Mouse (Mus musculus): ENCODE measurements around the gene Chrnb1. TPM values are rescaled to one million over a fixed set of nuclear protein-coding genes. Genes with fewer than 3 reads are reported as not detected.

The Chrnb1 gene
- polyA plus RNA-seq, 1 experiment from 2014 or later = 4.5 TPM

DNA sequence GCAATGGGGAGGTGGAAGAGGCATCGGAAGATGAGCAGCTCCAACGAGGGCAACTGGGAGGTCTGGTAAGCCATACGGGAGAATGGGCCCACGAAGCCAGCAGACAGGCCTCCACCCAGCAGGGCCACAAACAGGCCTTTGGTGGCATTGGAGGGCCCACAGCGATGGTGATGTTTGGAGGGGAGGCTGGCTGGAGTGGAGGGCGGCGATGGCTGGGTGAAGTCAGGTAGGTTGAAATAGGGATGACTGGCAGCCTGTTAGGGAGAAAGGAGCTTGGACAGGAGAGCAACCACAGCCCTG, 34.9 kb downstream of the Chrnb1 start:
- H3K27me3 ChIP-seq (ENCODE audit: control insufficient read depth, insufficient read depth, low read length) = no peaks in the 10 kb centered on the region
- no peak overlapping the region for H3K27ac ChIP-seq (ENCODE audit: low read depth, low read length)
- no peak overlapping the region for H3K4me2 ChIP-seq
- H3K4me1 ChIP-seq (ENCODE audit: control insufficient read depth, insufficient read depth, low read length) = peaks cover 29% of the 10 kb centered on the region
- H3K36me3 ChIP-seq (ENCODE audit: control insufficient read depth, insufficient read depth, low read length) = no peaks in the 10 kb centered on the region
- no peak overlapping the region for H3K4me3 ChIP-seq (ENCODE audit: low read depth, low read length)
- ATAC-seq (replicated peaks; ENCODE audit: insufficient number of reproducible peaks, low FRiP score, low TSS enrichment) = no peak
- 87% methylated on average over 7 of the region's 7 CpGs for WGBS (ENCODE audit: insufficient replicate concordance)
- no peaks in the 10 kb centered on the region for H3K9me3 ChIP-seq (replicated peaks; ENCODE audit: control insufficient read depth, low read length)
- H3K9ac ChIP-seq (ENCODE audit: low read depth, low read length) = no peak overlapping the region

DNA sequence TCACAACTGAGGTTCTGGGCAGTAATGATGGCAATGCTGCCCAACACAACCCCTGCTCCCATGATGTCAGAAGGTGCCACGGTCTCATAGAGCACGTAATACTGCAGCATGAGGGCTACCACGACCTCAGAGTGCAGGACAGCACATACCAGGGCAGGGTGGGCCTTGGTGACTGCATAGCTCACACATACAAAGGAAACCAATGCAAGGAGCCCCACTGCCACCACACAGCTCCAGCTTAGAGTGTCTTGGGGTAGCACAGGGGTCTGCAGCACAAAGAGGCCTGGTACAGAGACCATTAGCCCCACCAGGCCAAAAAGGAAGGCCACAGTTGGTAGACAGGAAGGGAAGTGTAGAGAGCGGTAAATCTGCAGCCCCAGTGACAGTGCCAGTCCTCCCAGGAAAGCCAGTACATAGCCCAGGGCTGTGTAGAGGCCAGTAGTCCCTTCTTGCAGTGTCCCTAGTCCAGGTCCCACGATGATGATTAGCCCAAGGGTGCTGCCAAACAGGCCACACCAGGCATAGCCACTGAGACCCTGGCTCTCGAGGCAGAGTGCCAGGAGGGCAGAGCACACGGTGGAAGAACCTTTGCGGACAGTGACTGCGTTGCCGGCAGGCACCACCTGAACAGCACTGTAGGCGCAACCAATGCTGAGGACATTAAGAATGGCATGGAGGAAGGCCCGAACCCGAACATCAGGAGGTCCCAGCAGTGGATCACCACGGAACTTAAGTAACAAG, 35.4 kb downstream of the Chrnb1 start:
- Histone ChIP-seq H3K9ac (ENCODE audit: low read depth, low read length) (peak overlapping the region; percentile 92), H3K36me3 (ENCODE audit: control insufficient read depth, insufficient read depth, low read length) (no peaks in the 10 kb centered on the region), H3K27ac (ENCODE audit: low read depth, low read length) (peak overlapping the region; percentile 97), H3K4me2 (peak overlapping the region; percentile 80), H3K9me3 (replicated peaks; ENCODE audit: control insufficient read depth, low read length) (no peaks in the 10 kb centered on the region), H3K27me3 (ENCODE audit: control insufficient read depth, insufficient read depth, low read length) (no peaks in the 10 kb centered on the region), H3K4me1 (ENCODE audit: control insufficient read depth, insufficient read depth, low read length) (peaks cover 32% of the 10 kb centered on the region), H3K4me3 (ENCODE audit: low read depth, low read length) (no peak overlapping the region)
- 79% methylated on average over 14 of the region's 14 CpGs for WGBS (ENCODE audit: insufficient replicate concordance)
- no peak for ATAC-seq (replicated peaks; ENCODE audit: insufficient number of reproducible peaks, low FRiP score, low TSS enrichment)

DNA sequence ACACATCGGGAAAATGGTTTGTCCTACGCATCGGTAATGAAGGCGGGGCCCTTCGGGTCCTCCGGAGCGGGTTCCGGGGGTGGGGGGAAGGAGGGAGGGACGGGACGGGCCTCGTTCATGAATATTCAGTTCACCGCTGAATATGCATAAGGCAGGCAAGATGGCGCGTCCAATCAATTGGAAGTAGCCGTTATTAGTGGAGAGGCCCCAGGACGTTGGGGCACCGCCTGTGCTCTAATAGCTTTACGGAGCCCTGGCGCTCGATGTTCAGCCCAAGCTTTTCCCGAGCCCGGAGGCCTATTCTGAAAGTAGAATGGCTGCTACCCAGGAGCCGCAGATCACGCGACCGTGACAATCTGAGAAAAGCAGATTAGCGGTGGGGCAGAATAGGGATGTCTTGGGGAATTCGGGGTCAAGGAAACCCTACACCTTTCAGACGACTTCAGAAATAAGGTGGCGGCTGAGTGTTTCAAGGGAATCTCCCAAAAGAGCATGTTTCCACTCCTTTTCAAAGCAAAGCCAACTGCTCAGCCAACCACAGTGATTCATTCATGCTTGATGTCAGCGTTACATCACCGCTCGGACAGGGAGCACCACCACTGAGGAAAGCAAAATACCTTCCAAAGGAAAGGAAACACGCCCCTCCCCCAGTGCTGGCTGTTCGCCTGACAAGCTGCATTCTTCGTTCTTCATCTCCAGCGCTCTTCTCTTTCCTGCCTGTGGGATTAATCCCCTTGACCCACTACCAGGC, 36.6 kb downstream of the Chrnb1 start:
- peak overlapping the region; percentile 92 for H3K9ac ChIP-seq (ENCODE audit: low read depth, low read length)
- peak overlapping the region; percentile 70 for H3K4me3 ChIP-seq (ENCODE audit: low read depth, low read length)
- ATAC-seq (replicated peaks; ENCODE audit: insufficient number of reproducible peaks, low FRiP score, low TSS enrichment) = peak; percentile 84
- peak overlapping the region; percentile 97 for H3K27ac ChIP-seq (ENCODE audit: low read depth, low read length)
- no peaks in the 10 kb centered on the region for H3K36me3 ChIP-seq (ENCODE audit: control insufficient read depth, insufficient read depth, low read length)
- H3K4me2 ChIP-seq = peak overlapping the region; percentile 80
- WGBS (ENCODE audit: insufficient replicate concordance) = under 1% methylated on average over 37 of the region's 37 CpGs
- peaks cover 34% of the 10 kb centered on the region for H3K4me1 ChIP-seq (ENCODE audit: control insufficient read depth, insufficient read depth, low read length)
- H3K27me3 ChIP-seq (ENCODE audit: control insufficient read depth, insufficient read depth, low read length) = no peaks in the 10 kb centered on the region
- no peaks in the 10 kb centered on the region for H3K9me3 ChIP-seq (replicated peaks; ENCODE audit: control insufficient read depth, low read length)

DNA sequence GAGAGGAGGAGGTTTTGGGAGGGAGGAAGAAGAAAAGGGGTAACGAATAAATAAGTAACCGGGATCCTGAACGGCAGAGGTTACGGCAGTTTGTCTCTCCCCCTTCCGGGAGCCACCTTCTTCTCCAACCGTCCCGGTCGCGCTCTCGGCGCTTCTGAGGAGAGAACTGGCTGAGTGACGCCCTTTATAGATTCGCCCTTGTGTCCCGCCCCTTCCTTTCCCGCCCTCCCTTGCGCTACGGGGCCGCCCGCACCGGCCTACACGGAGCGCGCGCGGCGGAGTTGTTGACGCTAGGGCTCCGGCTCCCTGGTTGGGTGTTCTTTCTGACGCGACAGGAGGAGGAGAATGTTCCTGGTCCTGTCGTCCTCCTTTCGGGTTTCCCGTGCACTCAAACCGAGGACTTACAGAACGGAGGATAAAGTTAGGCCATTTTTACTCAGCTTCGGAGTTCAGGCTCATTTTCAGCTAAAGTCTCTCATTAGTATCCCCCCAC, 37.2 kb downstream of the Chrnb1 start, which contains the start of gene Polr2a:
Gene Polr2a, minus strand, starts transcription at position 160 of the 493 bp plus-strand sequence.
- Histone ChIP-seq H3K27me3 (ENCODE audit: control insufficient read depth, insufficient read depth, low read length) (no peaks in the 10 kb centered on the region), H3K4me1 (ENCODE audit: control insufficient read depth, insufficient read depth, low read length) (peaks cover 34% of the 10 kb centered on the region), H3K36me3 (ENCODE audit: control insufficient read depth, insufficient read depth, low read length) (no peaks in the 10 kb centered on the region), H3K9me3 (replicated peaks; ENCODE audit: control insufficient read depth, low read length) (no peaks in the 10 kb centered on the region), H3K27ac (ENCODE audit: low read depth, low read length) (peak within 1 kb of the TSS; percentile 97), H3K4me2 (peak within 1 kb of the TSS; percentile 80), H3K9ac (ENCODE audit: low read depth, low read length) (peak within 1 kb of the TSS; percentile 92), H3K4me3 (ENCODE audit: low read depth, low read length) (peak within 1 kb of the TSS; percentile 70)
- ATAC-seq (replicated peaks; ENCODE audit: insufficient number of reproducible peaks, low FRiP score, low TSS enrichment) = peak; percentile 96
- under 1% methylated on average over 35 of the region's 36 CpGs for WGBS (ENCODE audit: insufficient replicate concordance)

DNA sequence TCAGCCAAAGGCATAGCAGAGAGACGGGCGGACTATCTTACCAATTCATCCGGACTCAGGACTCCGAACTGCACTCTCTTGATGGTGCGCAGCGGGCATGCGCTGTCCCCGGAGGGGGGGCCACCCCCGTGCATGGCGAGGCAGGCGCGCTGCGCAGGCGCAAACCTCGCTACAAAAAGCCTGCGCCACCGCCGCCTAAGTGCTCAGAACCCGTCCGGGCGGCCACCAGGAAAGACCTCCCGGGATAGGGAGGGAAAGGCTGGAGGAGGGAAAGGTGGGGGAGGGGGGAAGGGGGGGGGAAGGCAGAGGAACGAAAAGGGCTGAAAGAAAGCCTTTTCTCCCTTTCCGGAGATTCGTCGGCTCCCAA, 37.7 kb downstream of the Chrnb1 start:
- peak; percentile 90 for ATAC-seq (replicated peaks; ENCODE audit: insufficient number of reproducible peaks, low FRiP score, low TSS enrichment)
- Histone ChIP-seq H3K9ac (ENCODE audit: low read depth, low read length) (peak overlapping the region; percentile 92), H3K36me3 (ENCODE audit: control insufficient read depth, insufficient read depth, low read length) (no peaks in the 10 kb centered on the region), H3K9me3 (replicated peaks; ENCODE audit: control insufficient read depth, low read length) (no peaks in the 10 kb centered on the region), H3K4me1 (ENCODE audit: control insufficient read depth, insufficient read depth, low read length) (peaks cover 34% of the 10 kb centered on the region), H3K4me3 (ENCODE audit: low read depth, low read length) (peak overlapping the region; percentile 70), H3K27ac (ENCODE audit: low read depth, low read length) (peak overlapping the region; percentile 97), H3K27me3 (ENCODE audit: control insufficient read depth, insufficient read depth, low read length) (no peaks in the 10 kb centered on the region), H3K4me2 (peak overlapping the region; percentile 80)
- WGBS (ENCODE audit: insufficient replicate concordance) = under 1% methylated on average over 26 of the region's 26 CpGs

DNA sequence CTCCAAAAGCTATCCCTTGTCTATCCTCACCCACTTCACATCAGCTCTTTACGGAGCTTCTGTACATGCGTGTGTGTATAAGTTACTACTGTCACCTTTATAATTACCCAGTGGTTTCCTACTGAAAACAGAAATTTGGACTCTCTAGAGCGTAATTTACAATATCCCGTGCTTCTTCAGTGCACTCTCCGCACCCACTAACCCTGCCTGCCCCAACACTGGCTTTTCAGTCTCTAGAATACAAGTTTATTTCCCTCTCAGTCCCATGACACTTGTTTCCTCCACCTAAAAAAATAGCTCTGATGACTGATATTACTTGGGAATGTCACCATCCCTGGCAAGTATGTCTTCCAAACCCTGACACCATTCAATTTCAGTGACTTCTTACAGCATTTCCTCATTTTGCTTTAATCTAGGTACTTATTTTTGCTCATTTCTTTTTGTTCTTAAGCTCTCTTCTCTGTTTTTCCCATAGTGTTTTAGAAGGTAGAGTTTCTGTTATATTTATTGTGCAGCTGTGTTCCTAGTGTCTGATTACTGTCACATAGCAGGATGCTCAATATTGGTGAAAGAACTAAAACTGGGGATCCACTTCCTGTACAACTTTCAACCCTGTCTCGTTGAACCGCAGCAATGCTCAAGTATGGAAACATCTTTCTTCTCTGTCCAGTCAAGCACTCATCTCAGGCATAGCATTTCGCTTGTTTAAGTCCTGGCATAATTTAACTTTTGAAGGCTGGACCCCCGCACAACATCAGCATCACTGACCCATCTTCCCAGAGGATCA, 38.2 kb downstream of the Chrnb1 start:
- Histone ChIP-seq H3K27me3 (ENCODE audit: control insufficient read depth, insufficient read depth, low read length) (no peaks in the 10 kb centered on the region), H3K9me3 (replicated peaks; ENCODE audit: control insufficient read depth, low read length) (no peaks in the 10 kb centered on the region), H3K4me3 (ENCODE audit: low read depth, low read length) (peak overlapping the region; percentile 70), H3K4me1 (ENCODE audit: control insufficient read depth, insufficient read depth, low read length) (peaks cover 36% of the 10 kb centered on the region), H3K4me2 (peak overlapping the region; percentile 80), H3K9ac (ENCODE audit: low read depth, low read length) (peak overlapping the region; percentile 92), H3K27ac (ENCODE audit: low read depth, low read length) (peak overlapping the region; percentile 97), H3K36me3 (ENCODE audit: control insufficient read depth, insufficient read depth, low read length) (no peaks in the 10 kb centered on the region)
- WGBS (ENCODE audit: insufficient replicate concordance) = 46% methylated on average over 9 of the region's 9 CpGs
- ATAC-seq (replicated peaks; ENCODE audit: insufficient number of reproducible peaks, low FRiP score, low TSS enrichment) = no peak

DNA sequence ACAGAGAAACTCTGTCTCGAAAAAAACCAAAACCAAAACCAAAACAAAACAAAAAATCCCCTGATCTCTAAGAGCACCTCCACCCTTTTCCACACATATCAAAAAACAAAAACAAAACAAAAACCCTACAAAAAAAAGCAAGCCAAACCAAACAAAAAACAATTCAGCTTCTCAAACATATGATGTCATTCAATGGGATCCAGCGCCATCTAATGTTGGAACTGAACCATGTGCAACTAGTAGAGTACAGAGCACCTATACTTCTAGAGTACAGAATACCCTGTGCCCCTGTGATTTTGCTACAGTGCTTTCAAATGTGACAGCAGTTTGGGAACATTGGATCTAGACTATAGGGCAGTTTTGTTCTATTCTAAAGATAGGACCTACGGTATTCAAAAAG, 41.0 kb downstream of the Chrnb1 start:
- no peak for ATAC-seq (replicated peaks; ENCODE audit: insufficient number of reproducible peaks, low FRiP score, low TSS enrichment)
- Histone ChIP-seq H3K36me3 (ENCODE audit: control insufficient read depth, insufficient read depth, low read length) (no peaks in the 10 kb centered on the region), H3K9me3 (replicated peaks; ENCODE audit: control insufficient read depth, low read length) (no peaks in the 10 kb centered on the region), H3K27me3 (ENCODE audit: control insufficient read depth, insufficient read depth, low read length) (no peaks in the 10 kb centered on the region), H3K9ac (ENCODE audit: low read depth, low read length) (no peak overlapping the region), H3K4me3 (ENCODE audit: low read depth, low read length) (no peak overlapping the region), H3K4me2 (no peak overlapping the region; the same call in 1 of the 2 replicates), H3K27ac (ENCODE audit: low read depth, low read length) (no peak overlapping the region), H3K4me1 (ENCODE audit: control insufficient read depth, insufficient read depth, low read length) (peaks cover 40% of the 10 kb centered on the region)
- WGBS (ENCODE audit: insufficient replicate concordance) = 50% methylated on average over 3 of the region's 3 CpGs

DNA sequence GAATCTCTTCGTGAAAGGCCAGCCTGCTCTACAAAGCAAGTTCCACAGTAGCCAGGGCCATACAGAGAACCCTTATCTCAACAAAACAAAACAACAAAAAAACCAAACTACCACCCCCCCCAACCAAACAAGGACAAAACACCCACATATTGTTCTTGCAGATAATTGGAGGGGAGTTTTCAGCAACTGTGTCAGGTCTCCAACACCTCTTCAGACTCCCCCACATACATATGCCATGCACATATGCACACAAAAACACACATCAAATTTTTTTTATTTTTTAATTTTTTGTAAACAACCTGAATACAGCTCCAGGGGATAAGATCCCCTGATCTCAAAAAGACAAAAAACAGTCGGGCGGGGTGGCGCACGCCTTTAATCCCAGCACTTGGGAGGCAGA, 41.5 kb downstream of the Chrnb1 start:
- H3K27me3 ChIP-seq (ENCODE audit: control insufficient read depth, insufficient read depth, low read length) = no peaks in the 10 kb centered on the region
- no peaks in the 10 kb centered on the region for H3K9me3 ChIP-seq (replicated peaks; ENCODE audit: control insufficient read depth, low read length)
- H3K4me2 ChIP-seq = no peak overlapping the region
- WGBS (ENCODE audit: insufficient replicate concordance) = 77% methylated on average over 5 of the region's 5 CpGs
- peaks cover 37% of the 10 kb centered on the region for H3K4me1 ChIP-seq (ENCODE audit: control insufficient read depth, insufficient read depth, low read length)
- H3K4me3 ChIP-seq (ENCODE audit: low read depth, low read length) = no peak overlapping the region
- ATAC-seq (replicated peaks; ENCODE audit: insufficient number of reproducible peaks, low FRiP score, low TSS enrichment) = no peak
- H3K9ac ChIP-seq (ENCODE audit: low read depth, low read length) = no peak overlapping the region
- no peak overlapping the region for H3K27ac ChIP-seq (ENCODE audit: low read depth, low read length)
- no peaks in the 10 kb centered on the region for H3K36me3 ChIP-seq (ENCODE audit: control insufficient read depth, insufficient read depth, low read length)

All from heart, embryonic 11.5 days (tissue).